Mouse (Mus musculus) CD4-positive, CD25-positive, alpha-beta regulatory T cell, adult 2 months (primary cell): ENCODE data around the gene Anp32a.

Experiments used
- DNase-seq: peaks from one replicate; pipeline ENCODE4 v3.0.0-alpha.2; 2012; ENCODE audit warnings: low read depth, low spot score

The Anp32a gene

GRCm38 (mm10) chr9:62406423-62407013 lies 65.4 kb downstream of the Anp32a start:
- no peak for DNase-seq

GRCm38 (mm10) chr9:62407357-62408146 lies 66.5 kb downstream of the Anp32a start:
- no peak for DNase-seq

- peak; percentile 51 for DNase-seq
Observed at GRCm38 (mm10) chr9:62418742-62419141, 77.6 kb downstream of the Anp32a start.

- no peak for DNase-seq
Observed at GRCm38 (mm10) chr9:62420261-62420917, 79.3 kb downstream of the Anp32a start.

GRCm38 (mm10) chr9:62421027-62421426 lies 79.9 kb downstream of the Anp32a start:
- peak; percentile 87 for DNase-seq

GRCm38 (mm10) chr9:62421911-62422310 lies 80.8 kb downstream of the Anp32a start:
- DNase-seq = no peak

- DNase-seq = no peak
Observed at GRCm38 (mm10) chr9:62422926-62423325, 81.8 kb downstream of the Anp32a start.

- no peak for DNase-seq
Observed at GRCm38 (mm10) chr9:62423871-62424270, 82.8 kb downstream of the Anp32a start.

GRCm38 (mm10) chr9:62425265-62425664 lies 84.2 kb downstream of the Anp32a start:
- peak; percentile 68 for DNase-seq

GRCm38 (mm10) chr9:62426021-62426420 lies 84.9 kb downstream of the Anp32a start:
- no peak for DNase-seq

- no peak for DNase-seq
Observed at GRCm38 (mm10) chr9:62426531-62426930, 85.4 kb downstream of the Anp32a start.

- DNase-seq = peak; percentile 80
Observed at GRCm38 (mm10) chr9:62427010-62427409, 85.9 kb downstream of the Anp32a start.
